Comparison of ENCODE assay signal across 8 mouse cellular contexts in the genomic region with DNA sequence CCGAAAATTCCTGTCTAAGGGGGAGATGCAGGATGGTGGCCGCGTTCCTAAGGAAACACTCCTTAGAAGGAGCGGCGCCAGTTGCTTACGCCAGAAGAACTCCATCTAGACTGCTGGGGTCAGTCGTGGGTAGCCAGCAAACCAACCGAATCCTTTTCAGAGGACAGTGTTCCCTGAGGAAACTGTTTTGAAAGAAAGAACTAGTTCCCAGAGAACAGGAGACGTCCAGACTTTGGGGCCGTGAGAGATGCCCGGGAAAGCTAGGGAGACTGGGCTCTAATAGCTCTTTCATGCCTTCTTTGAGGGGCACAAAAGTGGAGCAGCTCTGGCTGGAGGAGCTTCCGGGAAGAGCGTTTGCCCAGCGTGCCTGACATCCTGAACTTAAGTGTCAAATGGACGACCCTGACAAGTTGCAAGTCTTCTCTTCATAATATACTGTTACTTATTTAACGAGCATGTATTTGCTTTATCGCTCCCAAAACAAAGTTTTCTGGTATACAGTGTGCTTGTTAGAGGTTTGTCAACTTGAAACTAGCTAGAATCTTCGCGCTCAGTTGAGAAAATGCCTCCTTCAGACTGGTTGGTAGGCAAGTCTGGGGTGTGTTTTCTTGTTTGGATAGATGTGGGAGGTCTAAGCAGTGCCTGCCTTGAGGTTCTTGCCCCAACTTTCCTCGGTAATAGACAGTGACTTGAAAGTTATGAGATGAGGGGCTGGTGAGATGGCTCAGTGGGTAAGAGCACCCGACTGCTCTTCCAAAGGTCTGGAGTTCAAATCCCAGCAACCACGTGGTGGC. TPM values are rescaled to one million over a fixed set of nuclear protein-coding genes. Genes with fewer than 3 reads are reported as not detected.
DNase-seq lines count a peak whose midpoint lies in the region; ATAC-seq and TF ChIP-seq lines count a peak whose summit lies in the region.

No protein-coding gene starts in this region.

- no peak for TF ChIP-seq POLR2A in olfactory bulb, adult 2 months (IDR thresholded peaks at IDR 0.05; ENCODE audit: insufficient read depth, low read depth, low read length)

- WGBS in forebrain, embryonic 14.5 days, result 5% methylated on average over 22 of the region's 22 CpGs
- WGBS in liver, embryonic 12.5 days (ENCODE audit: insufficient replicate concordance), result 3% methylated on average over 22 of the region's 22 CpGs
- WGBS in olfactory bulb, adult 2 months, result 2% methylated on average over 22 of the region's 22 CpGs

- peaks cover 18% of the 10 kb centered on the region for H3K36me3 ChIP-seq in forebrain, embryonic 14.5 days (ENCODE audit: control insufficient read depth, insufficient read depth, low read length)
- peaks cover 27% of the 10 kb centered on the region for H3K36me3 ChIP-seq in liver, embryonic 12.5 days

- ATAC-seq in CD4-positive, CD25-positive, alpha-beta regulatory T cell, adult 4 months, result no peak
- peak; percentile 54 for ATAC-seq in forebrain, embryonic 14.5 days
- peak; percentile 17; the same call in 1 of the 2 replicates for ATAC-seq in liver, embryonic 12.5 days

- H3K27me3 ChIP-seq in forebrain, embryonic 14.5 days (replicated peaks; ENCODE audit: control insufficient read depth, insufficient read depth, low read length), result no peaks in the 10 kb centered on the region
- H3K27me3 ChIP-seq in liver, embryonic 12.5 days (replicated peaks), result 0 out of 2 replicates have a peak, but pooled peaks cover 3% of the 10 kb centered on the region

- H3K9me3 ChIP-seq in forebrain, embryonic 14.5 days (replicated peaks; ENCODE audit: control insufficient read depth, low read length), result no peaks in the 10 kb centered on the region
- H3K9me3 ChIP-seq in liver, embryonic 12.5 days (replicated peaks), result no peaks in the 10 kb centered on the region

- no peak for TF ChIP-seq CTCF in olfactory bulb, adult 2 months (IDR thresholded peaks at IDR 0.05; ENCODE audit: insufficient read depth, low read depth, low read length)

- H3K27ac ChIP-seq in forebrain, embryonic 14.5 days (ENCODE audit: low read depth, low read length), result peak overlapping the region; percentile 94
- peak overlapping the region; percentile 98 for H3K27ac ChIP-seq in liver, embryonic 12.5 days
- peak overlapping the region; percentile 91 for H3K27ac ChIP-seq in olfactory bulb, adult 2 months (ENCODE audit: insufficient read depth, low read depth, low read length)

- H3K4me1 ChIP-seq in forebrain, embryonic 14.5 days (ENCODE audit: control insufficient read depth, insufficient read depth, low read length), result no peaks in the 10 kb centered on the region; the same call in 1 of the 2 replicates
- peaks cover 42% of the 10 kb centered on the region for H3K4me1 ChIP-seq in liver, embryonic 12.5 days
- H3K4me1 ChIP-seq in olfactory bulb, adult 2 months (ENCODE audit: control insufficient read depth, insufficient read depth, low read length), result peaks cover 29% of the 10 kb centered on the region

- H3K4me3 ChIP-seq in forebrain, embryonic 14.5 days (ENCODE audit: low read depth, low read length), result peak overlapping the region; percentile 59
- H3K4me3 ChIP-seq in liver, embryonic 12.5 days, result peak overlapping the region; percentile 68
- H3K4me3 ChIP-seq in olfactory bulb, adult 2 months (ENCODE audit: insufficient read depth, low read depth, low read length), result peak overlapping the region; percentile 73

- peak; percentile 41 for DNase-seq in CD4-positive, CD25-positive, alpha-beta regulatory T cell, adult 2 months (ENCODE audit: low read depth, low spot score)
- peak; percentile 75 to 80 for DNase-seq in right cerebral cortex, postnatal 10 days (ENCODE audit: low spot score in 2 of 2)
- no peak for DNase-seq in right cerebral cortex, postnatal 25 days
- DNase-seq in forebrain, embryonic 14.5 days (ENCODE audit: low spot score), result peak; percentile 70
- no peak for DNase-seq in urinary bladder, adult 2 months (ENCODE audit: low spot score)

- peak overlapping the region; percentile 69 for H3K9ac ChIP-seq in forebrain, embryonic 14.5 days (ENCODE audit: low read length)
- H3K9ac ChIP-seq in liver, embryonic 12.5 days, result peak overlapping the region; percentile 76

- peak overlapping the region; percentile 75 for H3K4me2 ChIP-seq in forebrain, embryonic 14.5 days (ENCODE audit: low read length)
- peak overlapping the region; percentile 87 for H3K4me2 ChIP-seq in liver, embryonic 12.5 days

RNA-seq across cellular contexts. Expression of a gene that starts 0.8 kb away (rescaled TPM):
- polyA plus RNA-seq in CD4-positive, CD25-positive, alpha-beta regulatory T cell, adult 4 months (2017; shearing (Covaris generic)), result 10 to 100 TPM; 51.4 to 62.3 TPM
- 241 and 247 TPM in 2 replicates for polyA plus RNA-seq in forebrain, embryonic 14.5 days (2014; fragmentation: Nextera tagmentation; extraction: Ambion mirVana)
- 71.8 and 77.0 TPM in 2 replicates for polyA plus RNA-seq in liver, embryonic 12.5 days (2016; fragmentation: Nextera tagmentation; extraction: Ambion mirVana)
- not detected in 2 replicates for polyA plus RNA-seq in olfactory bulb, adult 2 months (2012; ENCODE audit: insufficient read depth, insufficient read length, low replicate concordance, missing spikeins)
- 43.9 and 48.9 TPM in 2 replicates for polyA plus RNA-seq in urinary bladder, adult 2 months (2012; rRNA removed)

RNA-seq across cellular contexts. Expression of a gene that starts 27.9 kb away (rescaled TPM):
- polyA plus RNA-seq in CD4-positive, CD25-positive, alpha-beta regulatory T cell, adult 4 months (2017; shearing (Covaris generic)), result 1 to 10 TPM in 1 of 2 experiments, under 1 TPM in 1; 0.22 to 1.3 TPM
- 3.3 and 3.6 TPM in 2 replicates for polyA plus RNA-seq in forebrain, embryonic 14.5 days (2014; fragmentation: Nextera tagmentation; extraction: Ambion mirVana)
- polyA plus RNA-seq in liver, embryonic 12.5 days (2016; fragmentation: Nextera tagmentation; extraction: Ambion mirVana), result 0.10 TPM in 1 of 2 replicates, not detected in the other
- polyA plus RNA-seq in olfactory bulb, adult 2 months (2012; ENCODE audit: insufficient read depth, insufficient read length, low replicate concordance, missing spikeins), result not detected in 2 replicates
- 0.30 and 0.32 TPM in 2 replicates for polyA plus RNA-seq in urinary bladder, adult 2 months (2012; rRNA removed)

RNA-seq across cellular contexts. Expression of a gene that starts 42.3 kb away (rescaled TPM):
- 10 to 100 TPM in 1 of 2 experiments, 1 to 10 TPM in 1; 9.7 to 17.7 TPM for polyA plus RNA-seq in CD4-positive, CD25-positive, alpha-beta regulatory T cell, adult 4 months (2017; shearing (Covaris generic))
- polyA plus RNA-seq in forebrain, embryonic 14.5 days (2014; fragmentation: Nextera tagmentation; extraction: Ambion mirVana), result 57.2 and 81.8 TPM in 2 replicates
- polyA plus RNA-seq in liver, embryonic 12.5 days (2016; fragmentation: Nextera tagmentation; extraction: Ambion mirVana), result 13.8 and 15.5 TPM in 2 replicates
- not detected in 2 replicates for polyA plus RNA-seq in olfactory bulb, adult 2 months (2012; ENCODE audit: insufficient read depth, insufficient read length, low replicate concordance, missing spikeins)
- polyA plus RNA-seq in urinary bladder, adult 2 months (2012; rRNA removed), result 67.8 and 74.1 TPM in 2 replicates

RNA-seq across cellular contexts. Expression of a gene that starts 43.1 kb away (rescaled TPM):
- under 1 TPM; 0.16 to 0.18 TPM for polyA plus RNA-seq in CD4-positive, CD25-positive, alpha-beta regulatory T cell, adult 4 months (2017; shearing (Covaris generic))
- 0.11 and 0.52 TPM in 2 replicates for polyA plus RNA-seq in forebrain, embryonic 14.5 days (2014; fragmentation: Nextera tagmentation; extraction: Ambion mirVana)
- 0.06 TPM in 2 replicates for polyA plus RNA-seq in liver, embryonic 12.5 days (2016; fragmentation: Nextera tagmentation; extraction: Ambion mirVana)
- not detected in 2 replicates for polyA plus RNA-seq in olfactory bulb, adult 2 months (2012; ENCODE audit: insufficient read depth, insufficient read length, low replicate concordance, missing spikeins)
- 0.04 and 0.07 TPM in 2 replicates for polyA plus RNA-seq in urinary bladder, adult 2 months (2012; rRNA removed)

Comparison
In these comparisons a context has a peak if more than half of its experiments do, and no peak if none do; other contexts are left out.
1. DNase-seq: peak in CD4-positive, CD25-positive, alpha-beta regulatory T cell, adult 2 months (single experiment), right cerebral cortex, postnatal 10 days (2 of 2) and forebrain, embryonic 14.5 days (single experiment); none in right cerebral cortex, postnatal 25 days (single experiment) and urinary bladder, adult 2 months (single experiment).
2. Peak in every context shown above with its lines, with median percentiles within 50 percentile points of each other: H3K27ac ChIP-seq and H3K4me3 ChIP-seq.